19 mouse cellular contexts compared by ENCODE assay signal in genomic region chr9:119263067-119263466, GRCm38 (mm10). TPM values are rescaled to one million over a fixed set of nuclear protein-coding genes. Genes with fewer than 3 reads are reported as not detected.
"Had no signal": no experiment of that assay in that cellular context is flagged by ENCODE, and none has a peak within 500 bp of the region (broad histone marks: within the 10 kb centered on the region; RNA-seq: fewer than 3 reads in every experiment).

No protein-coding gene starts in this region.

- H3K4me3 ChIP-seq: lung, embryonic 15.5 days; megakaryocyte, embryonic 14.5 days; midbrain, embryonic 13.5 days; midbrain, embryonic 15.5 days; neural tube, embryonic 12.5 days; stomach, embryonic 15.5 days had no signal

- DNase-seq: liver, postnatal 0 days; lung, adult 2 months; lung, postnatal 14 days; lung, postnatal 36 days; right cerebral cortex, postnatal 14 days; thymus, adult 2 months; thymus, postnatal 14 days; thymus, postnatal 36 days had no signal

- H3K4me1 ChIP-seq: lung, embryonic 15.5 days; midbrain, embryonic 13.5 days; midbrain, embryonic 15.5 days; neural tube, embryonic 12.5 days; stomach, embryonic 15.5 days had no signal

- H3K27ac ChIP-seq: lung, embryonic 15.5 days; macrophage; midbrain, embryonic 13.5 days; midbrain, embryonic 15.5 days; neural tube, embryonic 12.5 days; stomach, embryonic 15.5 days; stomach, postnatal 0 days had no signal

RNA-seq across cellular contexts. Expression of gene Slc22a13, which starts 54.2 kb away (rescaled TPM):
- polyA plus RNA-seq: liver, postnatal 0 days; lung, embryonic 15.5 days; lung, postnatal 0 days; macrophage; midbrain, embryonic 11.5 days; midbrain, embryonic 13.5 days; midbrain, embryonic 15.5 days; neural tube, embryonic 12.5 days; neural tube, embryonic 14.5 days; stomach, embryonic 15.5 days; stomach, postnatal 0 days had no signal
